In genomic region chr5:64579086-64579485, GRCm38 (mm10) we compare ENCODE assay signal across 9 mouse cellular contexts.
DNase-seq lines count a peak whose midpoint lies in the region; ATAC-seq and TF ChIP-seq lines count a peak whose summit lies in the region.
"Had no signal": no experiment of that assay in that cellular context is flagged by ENCODE, and none has a peak within 500 bp of the region (broad histone marks: within the 10 kb centered on the region; RNA-seq: fewer than 3 reads in every experiment).

No protein-coding gene starts in this region.

- no peaks in the 10 kb centered on the region for H3K27me3 ChIP-seq in lung, embryonic 14.5 days (ENCODE audit: insufficient read depth, low read length)
- no peaks in the 10 kb centered on the region for H3K27me3 ChIP-seq in stomach, embryonic 16.5 days (ENCODE audit: control insufficient read depth, insufficient read depth, low read length)

- peaks cover 29% of the 10 kb centered on the region for H3K4me1 ChIP-seq in lung, embryonic 14.5 days (ENCODE audit: insufficient read depth)
- peaks cover 41% of the 10 kb centered on the region for H3K4me1 ChIP-seq in stomach, embryonic 16.5 days (ENCODE audit: control insufficient read depth, insufficient read depth, low read length)

- no peak overlapping the region for H3K9ac ChIP-seq in lung, embryonic 14.5 days
- H3K9ac ChIP-seq in stomach, embryonic 16.5 days (ENCODE audit: low read length): no peak overlapping the region

- ATAC-seq in lung, embryonic 14.5 days (ENCODE audit: insufficient read depth): no peak
- ATAC-seq in stomach, embryonic 16.5 days (ENCODE audit: insufficient read depth, low FRiP score): no peak

- DNase-seq in adrenal gland, adult 2 months: peak; percentile 13
- DNase-seq in adrenal gland, postnatal 25 days: no peak
- no peak for DNase-seq in lung, embryonic 14.5 days
- DNase-seq in lung, postnatal 4 days: no peak
- DNase-seq in kidney, postnatal 25 days: peak; percentile 78 to 89
- no peak for DNase-seq in T-cell, adult 2 months (ENCODE audit: low spot score)
- DNase-seq in thymus, postnatal 0 days (ENCODE audit: low spot score): no peak
- DNase-seq: right cerebral cortex, postnatal 25 days had no signal

- no peak for TF ChIP-seq CTCF in lung, embryonic 14.5 days (IDR thresholded peaks at IDR 0.05; ENCODE audit: low read depth)

- 39% methylated on average over 5 of the region's 5 CpGs for WGBS in lung, embryonic 14.5 days
- 29% methylated on average over 5 of the region's 5 CpGs for WGBS in stomach, embryonic 16.5 days

- H3K4me3 ChIP-seq in lung, embryonic 14.5 days (ENCODE audit: low read depth, low read length): no peak overlapping the region
- no peak overlapping the region for H3K4me3 ChIP-seq in stomach, embryonic 16.5 days (replicated peaks; ENCODE audit: low read length)

- H3K9me3 ChIP-seq in lung, embryonic 14.5 days (ENCODE audit: low read depth, low read length): no peaks in the 10 kb centered on the region
- no peaks in the 10 kb centered on the region for H3K9me3 ChIP-seq in stomach, embryonic 16.5 days (replicated peaks; ENCODE audit: control insufficient read depth, low read length)

- H3K4me2 ChIP-seq in lung, embryonic 14.5 days: peak overlapping the region; percentile 45; the same call in 1 of the 2 replicates
- peak overlapping the region; percentile 47; the same call in 1 of the 2 replicates for H3K4me2 ChIP-seq in stomach, embryonic 16.5 days (ENCODE audit: low read depth, low read length)

- no peaks in the 10 kb centered on the region for H3K36me3 ChIP-seq in lung, embryonic 14.5 days (ENCODE audit: insufficient read depth)
- H3K36me3 ChIP-seq in stomach, embryonic 16.5 days (ENCODE audit: control insufficient read depth, insufficient read depth, low read length): no peaks in the 10 kb centered on the region

- H3K27ac ChIP-seq in lung, embryonic 14.5 days (ENCODE audit: low read depth): peak overlapping the region; percentile 55; the same call in 1 of the 2 replicates
- peak overlapping the region; percentile 93 for H3K27ac ChIP-seq in stomach, embryonic 16.5 days (ENCODE audit: low read length)

Comparison
In these comparisons a context has a peak if more than half of its experiments do, and no peak if none do; other contexts are left out.
1. DNase-seq: peak in adrenal gland, adult 2 months (single experiment) and kidney, postnatal 25 days (2 of 2); none in adrenal gland, postnatal 25 days (single experiment), lung, embryonic 14.5 days (single experiment), lung, postnatal 4 days (0 of 2), T-cell, adult 2 months (single experiment) and thymus, postnatal 0 days (single experiment).